Mouse (Mus musculus): ENCODE measurements around the gene Ascc3.
A peak's percentile ranks its signal among the peaks of the same experiment; 100 is the strongest.

The Ascc3 gene

GRCm38 (mm10) chr10:50762984-50763383 is 170.5 kb downstream of the Ascc3 start:
- no peak for DNase-seq (ENCODE audit: low read depth, low spot score)

DNA sequence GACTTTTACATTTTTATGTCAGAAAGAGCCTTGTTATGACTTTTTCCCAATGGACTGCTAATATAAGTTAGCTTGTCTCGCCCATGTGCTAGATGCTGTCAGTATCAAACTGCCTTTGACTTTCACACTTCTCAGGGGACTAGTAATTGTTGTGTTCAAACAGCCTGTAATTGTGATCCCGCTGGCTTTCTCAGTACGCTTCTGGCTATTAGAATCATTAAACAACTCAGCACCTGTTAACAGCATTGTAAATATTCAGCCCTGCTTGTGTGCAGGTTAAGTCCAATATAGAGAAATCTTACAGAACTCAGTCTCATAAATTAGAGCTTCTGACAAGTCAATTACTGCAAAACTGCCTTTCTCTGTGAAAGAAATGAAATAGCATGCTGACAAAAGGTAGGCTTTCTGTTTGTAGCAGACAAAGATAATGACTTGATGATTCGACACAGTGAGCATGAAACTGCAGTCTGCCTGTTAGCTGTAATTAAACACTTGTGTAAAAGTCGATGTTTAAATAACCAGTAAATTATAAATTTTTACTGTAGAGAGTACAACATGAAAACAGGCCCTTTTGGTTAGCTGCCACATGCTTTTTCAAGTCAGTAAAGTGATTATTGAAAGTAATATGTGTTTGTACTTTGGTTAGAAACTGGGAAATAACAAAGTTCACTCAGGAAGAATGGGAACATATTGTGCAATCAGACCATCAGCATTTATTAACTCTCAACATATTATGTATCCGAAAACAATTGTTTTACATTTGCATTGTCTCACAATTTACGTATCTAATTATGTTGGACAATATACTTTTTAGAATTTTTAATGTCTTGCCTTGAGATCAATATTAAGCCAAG is 171.2 kb downstream of the Ascc3 start:
- DNase-seq (ENCODE audit: low read depth, low spot score): peak; percentile 55

DNA sequence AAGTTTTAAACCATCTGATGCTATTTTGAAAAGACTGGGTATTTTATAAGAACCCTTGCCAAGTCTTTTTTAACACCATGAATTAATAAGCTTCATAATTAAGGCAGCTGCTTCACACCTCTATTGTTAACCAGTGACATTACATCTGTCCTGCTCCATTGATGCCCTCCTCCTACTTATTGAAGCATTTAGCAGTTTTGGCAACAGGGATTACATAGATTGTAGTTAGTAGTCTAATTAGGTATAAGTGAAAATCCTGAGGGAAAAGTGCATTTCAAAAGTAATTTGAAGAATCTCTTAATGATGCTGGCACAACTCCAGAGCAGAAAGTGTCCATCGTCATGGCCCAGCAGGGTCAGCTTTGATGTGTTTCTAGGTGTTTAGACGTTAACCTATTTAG is 180.3 kb downstream of the Ascc3 start:
- DNase-seq (ENCODE audit: low read depth, low spot score): no peak

DNA sequence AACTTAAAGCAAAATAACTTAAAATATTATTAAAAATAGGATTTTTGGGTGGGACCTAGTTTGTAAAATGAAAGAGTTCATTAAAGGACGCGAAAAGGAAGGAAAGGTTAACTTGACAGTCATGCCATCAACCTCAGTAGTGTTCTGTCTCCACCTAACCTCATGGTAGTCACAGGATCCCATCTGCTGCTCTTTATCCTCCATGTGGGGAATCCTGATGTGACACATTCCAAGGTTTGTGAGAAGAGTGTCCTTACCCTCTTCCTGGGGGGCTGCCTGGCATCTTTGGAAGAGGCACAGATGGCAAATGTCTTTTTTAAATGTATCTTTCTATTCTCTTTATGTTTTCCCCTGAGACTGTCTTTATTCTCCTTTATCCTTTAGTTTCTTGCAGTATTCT is 181.4 kb downstream of the Ascc3 start:
- no peak for DNase-seq (ENCODE audit: low read depth, low spot score)

GRCm38 (mm10) chr10:50792840-50793239 is 200.4 kb downstream of the Ascc3 start:
- peak; percentile 31 for DNase-seq (ENCODE audit: low read depth, low spot score)

GRCm38 (mm10) chr10:50801594-50801993 is 209.1 kb downstream of the Ascc3 start:
- DNase-seq (ENCODE audit: low read depth, low spot score): no peak

GRCm38 (mm10) chr10:50802380-50802779 is 209.9 kb downstream of the Ascc3 start:
- DNase-seq (ENCODE audit: low read depth, low spot score): peak; percentile 4

GRCm38 (mm10) chr10:50806166-50806565 is 213.7 kb downstream of the Ascc3 start:
- DNase-seq (ENCODE audit: low read depth, low spot score): no peak

DNA sequence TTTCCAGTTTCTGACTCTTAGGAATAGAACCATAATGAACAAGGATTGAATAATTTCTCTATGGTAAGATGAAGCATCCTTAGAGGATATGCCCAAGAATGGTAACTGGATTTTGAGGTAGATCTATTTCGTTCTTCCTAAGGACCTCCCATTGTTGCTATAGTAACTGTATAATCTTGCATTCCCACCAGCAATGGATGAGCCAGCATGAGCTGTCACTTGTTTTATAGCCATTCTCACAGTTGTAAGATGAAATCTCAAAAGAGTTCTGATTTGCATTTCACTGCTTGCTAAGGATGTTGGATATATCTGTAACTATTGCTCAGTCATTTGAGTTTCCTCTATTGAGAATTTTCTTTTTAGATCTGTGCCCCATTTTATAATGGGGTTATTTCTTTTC is 229.9 kb downstream of the Ascc3 start:
- DNase-seq (ENCODE audit: low read depth, low spot score): no peak

DNA sequence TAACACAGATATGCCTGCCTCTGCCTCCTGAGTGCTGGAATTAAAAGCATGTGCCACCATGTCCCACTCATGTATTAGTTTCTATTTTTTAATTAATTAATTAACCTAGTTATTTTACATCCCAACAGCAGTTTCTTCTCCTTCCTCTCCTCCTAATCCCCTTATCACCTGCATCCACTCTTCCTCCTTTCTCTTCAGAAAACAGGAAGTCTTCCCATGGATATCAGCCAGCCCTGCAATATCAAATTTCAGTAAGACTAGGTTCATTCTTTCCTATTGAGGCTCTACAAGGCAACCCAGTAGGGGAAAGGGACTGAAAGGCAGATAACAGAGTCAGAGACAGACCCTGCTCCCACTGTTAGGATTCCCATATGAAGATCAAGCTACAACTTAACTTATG is 234.4 kb downstream of the Ascc3 start:
- no peak for DNase-seq (ENCODE audit: low read depth, low spot score)

- no peak for DNase-seq (ENCODE audit: low read depth, low spot score)
Measured at GRCm38 (mm10) chr10:50834533-50834932, 242.1 kb downstream of the Ascc3 start.

- DNase-seq (ENCODE audit: low read depth, low spot score): no peak
Measured at GRCm38 (mm10) chr10:50843363-50843762, 250.9 kb downstream of the Ascc3 start.

GRCm38 (mm10) chr10:50868202-50868601 is 275.7 kb downstream of the Ascc3 start:
- no peak for DNase-seq (ENCODE audit: low read depth, low spot score)

GRCm38 (mm10) chr10:50876952-50877351 is 284.5 kb downstream of the Ascc3 start:
- no peak for DNase-seq (ENCODE audit: low read depth, low spot score)

- DNase-seq (ENCODE audit: low read depth, low spot score): no peak
Measured at GRCm38 (mm10) chr10:50881476-50882069, 289.1 kb downstream of the Ascc3 start.

DNA sequence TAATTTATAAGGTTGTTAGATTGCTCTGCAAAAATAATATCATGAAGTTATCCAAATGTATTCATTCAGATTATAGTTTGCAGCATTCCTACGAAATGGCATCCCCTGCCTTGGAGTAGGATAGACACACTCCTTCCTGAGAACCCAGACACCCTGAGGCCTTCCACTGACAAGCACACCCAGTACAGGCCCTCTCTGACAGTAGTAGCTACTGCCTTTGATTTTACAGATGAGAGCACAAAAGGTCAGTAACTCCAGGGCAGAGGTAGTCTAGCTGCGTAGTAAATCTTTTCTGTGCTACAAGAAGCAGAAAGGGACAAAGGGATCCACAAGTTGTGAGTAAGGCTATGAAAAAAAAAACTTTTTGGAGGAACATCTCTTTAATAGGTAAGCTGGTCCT is 289.9 kb downstream of the Ascc3 start:
- DNase-seq (ENCODE audit: low read depth, low spot score): no peak

DNA sequence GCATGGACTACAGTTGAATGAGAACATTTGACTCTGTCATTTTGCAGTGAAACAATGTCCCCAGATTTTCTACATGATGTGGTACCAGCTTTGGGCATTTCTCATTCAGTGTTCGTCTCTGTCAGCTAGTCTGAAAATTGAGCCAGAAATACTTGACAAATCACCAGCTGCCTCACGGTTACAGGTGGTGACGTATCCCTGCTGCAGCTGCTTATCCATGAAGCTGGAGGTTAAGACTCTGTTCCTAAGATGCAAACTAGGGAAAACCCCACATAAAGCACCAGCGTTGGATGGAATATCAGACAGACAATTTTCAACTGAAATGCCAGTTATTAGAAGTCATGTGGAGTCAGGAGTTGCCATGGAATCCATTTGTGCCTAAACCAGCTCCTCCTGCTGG is 293.8 kb downstream of the Ascc3 start:
- DNase-seq (ENCODE audit: low read depth, low spot score): no peak

DNA sequence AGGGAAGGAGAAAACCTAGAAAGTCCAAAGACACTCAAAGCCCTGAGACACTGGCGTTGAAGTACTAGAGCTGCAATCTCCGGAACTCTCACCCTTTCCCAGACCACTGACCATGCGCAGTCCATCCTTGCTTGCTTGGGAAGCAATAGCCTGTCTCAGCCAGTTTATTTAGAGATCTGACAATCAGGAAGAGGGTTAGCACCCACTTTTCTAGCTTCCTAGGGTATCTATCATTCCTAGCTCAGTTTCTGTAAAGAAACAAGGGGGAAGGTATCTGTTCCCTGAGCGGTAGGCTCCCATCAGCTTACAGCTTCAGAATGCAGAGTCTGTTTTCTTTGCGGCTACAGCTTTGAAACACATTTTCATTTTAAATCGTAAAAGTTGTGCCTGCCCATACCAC is 298.2 kb downstream of the Ascc3 start:
- no peak for DNase-seq (ENCODE audit: low read depth, low spot score)

- no peak for DNase-seq (ENCODE audit: low read depth, low spot score)
Measured at GRCm38 (mm10) chr10:50891876-50892711, 299.6 kb downstream of the Ascc3 start.

GRCm38 (mm10) chr10:50892751-50893320 is 300.4 kb downstream of the Ascc3 start:
- DNase-seq (ENCODE audit: low read depth, low spot score): no peak

GRCm38 (mm10) chr10:50893546-50893945 is 301.1 kb downstream of the Ascc3 start:
- DNase-seq (ENCODE audit: low read depth, low spot score): no peak

Data from mesoderm, embryonic 11.5 days (tissue).